8 mouse cellular contexts compared by ENCODE assay signal in the genomic region with DNA sequence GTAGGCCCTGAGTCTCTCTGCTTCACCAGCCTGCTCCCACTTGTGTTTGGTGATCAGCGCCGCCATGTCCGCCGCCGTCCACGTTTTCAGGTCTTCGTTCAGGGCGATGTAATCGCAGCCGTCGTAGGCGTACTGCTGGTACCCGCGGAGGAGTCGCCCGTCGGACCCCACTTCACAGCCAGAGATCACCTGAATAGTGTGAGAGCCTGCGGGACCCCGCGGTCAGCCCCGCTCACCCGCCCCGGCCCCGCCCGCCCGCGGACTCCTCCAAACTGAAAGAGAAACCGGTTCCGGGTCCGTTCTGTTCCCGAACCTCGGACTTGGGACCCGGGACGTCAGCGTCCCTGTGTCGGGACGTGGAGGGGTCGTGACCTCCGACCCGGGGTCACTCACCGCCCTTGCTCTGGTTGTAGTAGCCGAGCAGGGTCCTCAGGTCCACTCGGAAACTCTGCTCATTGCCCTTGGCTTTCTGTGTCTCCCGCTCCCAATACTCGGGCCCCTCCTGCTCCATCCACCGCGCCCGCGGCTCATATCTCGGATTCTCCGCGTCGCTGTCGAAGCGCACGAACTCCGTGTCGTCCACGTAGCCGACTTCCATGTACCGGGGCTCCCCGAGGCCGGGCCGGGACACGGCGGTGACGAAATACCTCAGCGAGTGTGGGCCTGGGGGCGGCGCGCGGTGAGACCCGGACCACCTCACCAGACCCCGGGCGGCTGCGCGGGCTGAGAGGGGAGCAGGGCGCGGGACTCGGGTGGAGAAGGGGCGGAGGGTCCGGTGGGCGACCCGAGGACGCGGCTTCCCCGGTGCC. TPM values are rescaled to one million over a fixed set of nuclear protein-coding genes. Genes with fewer than 3 reads are reported as not detected.
DNase-seq lines count a peak whose midpoint lies in the region; ATAC-seq and TF ChIP-seq lines count a peak whose summit lies in the region.

No protein-coding gene starts in this region.

- H3K4me3 ChIP-seq in cortical plate, adult 2 months (ENCODE audit: insufficient read depth, low read length) = peak overlapping the region; percentile 13
- peak overlapping the region; percentile 51 for H3K4me3 ChIP-seq in limb, embryonic 13.5 days
- peak overlapping the region; percentile 49 for H3K4me3 ChIP-seq in midbrain, postnatal 0 days (ENCODE audit: low read depth, low read length)

- intact Hi-C loops in heart, postnatal 25 days (cut with DNase I) = no loop called here

- peaks cover 72% of the 10 kb centered on the region for H3K27me3 ChIP-seq in limb, embryonic 13.5 days
- peaks cover 7% of the 10 kb centered on the region; the same call in 1 of the 2 replicates for H3K27me3 ChIP-seq in midbrain, postnatal 0 days (ENCODE audit: insufficient read depth, low read length)

- no peaks in the 10 kb centered on the region for H3K4me1 ChIP-seq in cortical plate, adult 2 months (ENCODE audit: control insufficient read depth, insufficient read depth, low read length)
- H3K4me1 ChIP-seq in limb, embryonic 13.5 days = peaks cover 12% of the 10 kb centered on the region
- 0 out of 2 replicates have a peak, but pooled peaks cover 4% of the 10 kb centered on the region for H3K4me1 ChIP-seq in midbrain, postnatal 0 days (ENCODE audit: insufficient read depth, low read length)

- WGBS in limb, embryonic 13.5 days = 2% methylated on average over 87 of the region's 87 CpGs
- WGBS in midbrain, postnatal 0 days = 3% methylated on average over 79 of the region's 87 CpGs

- peak; percentile 47 to 58 for DNase-seq in heart, adult 18-20 months
- DNase-seq in heart, postnatal 25 days (ENCODE audit: low spot score) = no peak
- peak; percentile 30 for DNase-seq in heart, postnatal 4 days
- no peak for DNase-seq in midbrain, postnatal 0 days (ENCODE audit: low spot score)
- no peak for DNase-seq in ovary, postnatal 14 days (ENCODE audit: low spot score)
- DNase-seq in adipocyte (ENCODE audit: low spot score) = no peak

- H3K9ac ChIP-seq in limb, embryonic 13.5 days = peak overlapping the region; percentile 63
- no peak overlapping the region; the same call in 1 of the 2 replicates for H3K9ac ChIP-seq in midbrain, postnatal 0 days (replicated peaks; ENCODE audit: low read length, poor library complexity, severe bottlenecking)

- peak overlapping the region; percentile 88 for H3K4me2 ChIP-seq in limb, embryonic 13.5 days (replicated peaks)
- H3K4me2 ChIP-seq in midbrain, postnatal 0 days (ENCODE audit: low read depth, low read length, poor library complexity, severe bottlenecking) = peak overlapping the region; percentile 88

- no peak for TF ChIP-seq CTCF in cortical plate, adult 2 months (IDR thresholded peaks at IDR 0.05; ENCODE audit: extremely low read depth, insufficient read depth, low read length)
- no peak for TF ChIP-seq CTCF in midbrain, postnatal 0 days (IDR thresholded peaks at IDR 0.05)

- ATAC-seq in limb, embryonic 13.5 days (ENCODE audit: low FRiP score, low read depth) = peak; percentile 32; the same call in 1 of the 2 replicates
- peak; percentile 34; the same call in 1 of the 2 replicates for ATAC-seq in midbrain, postnatal 0 days (ENCODE audit: low FRiP score)

- H3K27ac ChIP-seq in cortical plate, adult 2 months (ENCODE audit: insufficient read depth, low read length) = no peak overlapping the region
- no peak overlapping the region for H3K27ac ChIP-seq in limb, embryonic 13.5 days
- H3K27ac ChIP-seq in midbrain, postnatal 0 days (ENCODE audit: low read depth, low read length) = no peak overlapping the region

- H3K36me3 ChIP-seq in limb, embryonic 13.5 days = no peaks in the 10 kb centered on the region
- H3K36me3 ChIP-seq in midbrain, postnatal 0 days (ENCODE audit: insufficient read depth, low read length) = no peaks in the 10 kb centered on the region

- H3K9me3 ChIP-seq in limb, embryonic 13.5 days = no peaks in the 10 kb centered on the region
- no peaks in the 10 kb centered on the region for H3K9me3 ChIP-seq in midbrain, postnatal 0 days (ENCODE audit: low read length)

- TF ChIP-seq POLR2A in cortical plate, adult 2 months (IDR thresholded peaks at IDR 0.05; ENCODE audit: extremely low read depth, insufficient read depth, low read length) = no peak

RNA-seq across cellular contexts. Expression of a gene that starts 0.6 kb away (rescaled TPM):
- total RNA-seq in heart, adult 18-20 months (2021) = 100 to 1,000 TPM; 204 to 337 TPM
- total RNA-seq in heart, postnatal 25 days (2021) = 10 to 100 TPM; 59.9 to 88.2 TPM
- 72.2 and 79.0 TPM in 2 replicates for polyA plus RNA-seq in cortical plate, adult 2 months (2012; rRNA removed)
- total RNA-seq in heart, postnatal 4 days (2021) = 10 to 100 TPM; 33.9 to 35.4 TPM
- polyA plus RNA-seq in limb, embryonic 13.5 days (2015; fragmentation: Nextera tagmentation; extraction: Ambion mirVana) = 7.3 and 12.2 TPM in 2 replicates
- 19.0 and 21.2 TPM in 2 replicates for total RNA-seq in midbrain, postnatal 0 days (2014; rRNA removed)
- polyA plus RNA-seq in midbrain, postnatal 0 days (2015; fragmentation: Nextera tagmentation; extraction: Ambion mirVana) = 17.0 and 22.2 TPM in 2 replicates

RNA-seq across cellular contexts. Expression of a gene that starts 24.9 kb away (rescaled TPM):
- 10 to 100 TPM; 13.2 to 16.9 TPM for total RNA-seq in heart, adult 18-20 months (2021)
- total RNA-seq in heart, postnatal 25 days (2021) = 10 to 100 TPM; 12.6 to 13.2 TPM
- polyA plus RNA-seq in cortical plate, adult 2 months (2012; rRNA removed) = 73.1 and 73.2 TPM in 2 replicates
- 10 to 100 TPM; 18.7 to 19.8 TPM for total RNA-seq in heart, postnatal 4 days (2021)
- 19.1 and 19.8 TPM in 2 replicates for polyA plus RNA-seq in limb, embryonic 13.5 days (2015; fragmentation: Nextera tagmentation; extraction: Ambion mirVana)
- 19.5 and 23.4 TPM in 2 replicates for total RNA-seq in midbrain, postnatal 0 days (2014; rRNA removed)
- 17.3 and 19.5 TPM in 2 replicates for polyA plus RNA-seq in midbrain, postnatal 0 days (2015; fragmentation: Nextera tagmentation; extraction: Ambion mirVana)

RNA-seq across cellular contexts. Expression of a gene that starts 28.3 kb away (rescaled TPM):
- 100 to 1,000 TPM; 131 to 137 TPM for total RNA-seq in heart, adult 18-20 months (2021)
- total RNA-seq in heart, postnatal 25 days (2021) = 100 to 1,000 TPM in 1 of 2 experiments, 10 to 100 TPM in 1; 98.1 to 100 TPM
- polyA plus RNA-seq in cortical plate, adult 2 months (2012; rRNA removed) = 59.6 and 61.7 TPM in 2 replicates
- total RNA-seq in heart, postnatal 4 days (2021) = 10 to 100 TPM; 63.6 to 69.6 TPM
- 50.0 and 59.4 TPM in 2 replicates for polyA plus RNA-seq in limb, embryonic 13.5 days (2015; fragmentation: Nextera tagmentation; extraction: Ambion mirVana)
- total RNA-seq in midbrain, postnatal 0 days (2014; rRNA removed) = 58.4 and 67.6 TPM in 2 replicates
- polyA plus RNA-seq in midbrain, postnatal 0 days (2015; fragmentation: Nextera tagmentation; extraction: Ambion mirVana) = 53.6 and 54.7 TPM in 2 replicates

RNA-seq across cellular contexts. Expression of a gene that starts 31.9 kb away (rescaled TPM):
- 10 to 100 TPM; 66.3 to 67.0 TPM for total RNA-seq in heart, adult 18-20 months (2021)
- 10 to 100 TPM; 60.4 to 61.3 TPM for total RNA-seq in heart, postnatal 25 days (2021)
- polyA plus RNA-seq in cortical plate, adult 2 months (2012; rRNA removed) = 92.7 and 103 TPM in 2 replicates
- total RNA-seq in heart, postnatal 4 days (2021) = 10 to 100 TPM; 83.8 to 86.5 TPM
- 237 and 244 TPM in 2 replicates for polyA plus RNA-seq in limb, embryonic 13.5 days (2015; fragmentation: Nextera tagmentation; extraction: Ambion mirVana)
- 170 and 229 TPM in 2 replicates for total RNA-seq in midbrain, postnatal 0 days (2014; rRNA removed)
- polyA plus RNA-seq in midbrain, postnatal 0 days (2015; fragmentation: Nextera tagmentation; extraction: Ambion mirVana) = 152 and 156 TPM in 2 replicates

RNA-seq across cellular contexts. Expression of a gene that starts 32.1 kb away (rescaled TPM):
- total RNA-seq in heart, adult 18-20 months (2021) = 10 to 100 TPM; 42.3 to 45.4 TPM
- 10 to 100 TPM; 40.5 to 42.1 TPM for total RNA-seq in heart, postnatal 25 days (2021)
- polyA plus RNA-seq in cortical plate, adult 2 months (2012; rRNA removed) = 78.5 and 81.5 TPM in 2 replicates
- total RNA-seq in heart, postnatal 4 days (2021) = 10 to 100 TPM; 35.5 to 39.5 TPM
- 56.1 and 59.1 TPM in 2 replicates for polyA plus RNA-seq in limb, embryonic 13.5 days (2015; fragmentation: Nextera tagmentation; extraction: Ambion mirVana)
- total RNA-seq in midbrain, postnatal 0 days (2014; rRNA removed) = 53.6 and 61.2 TPM in 2 replicates
- polyA plus RNA-seq in midbrain, postnatal 0 days (2015; fragmentation: Nextera tagmentation; extraction: Ambion mirVana) = 52.7 and 53.7 TPM in 2 replicates

Comparison
In these comparisons a context has a peak if more than half of its experiments do, and no peak if none do; other contexts are left out.
1. DNase-seq: peak in heart, adult 18-20 months (2 of 2) and heart, postnatal 4 days (single experiment); none in heart, postnatal 25 days (single experiment), midbrain, postnatal 0 days (single experiment), ovary, postnatal 14 days (single experiment) and adipocyte (single experiment).
2. Peak in every context shown above with its lines, with median percentiles within 50 percentile points of each other: H3K4me3 ChIP-seq.